Mouse (Mus musculus) heart, postnatal 0 days (tissue): ENCODE measurements around the gene Armh3.

Experiments used
- CTCF ChIP-seq: IDR thresholded peaks from 2 replicates; pipeline ENCODE4 v1.5.1; 2016; ENCODE audit warnings: antibody characterized with exemption, control low read depth, low read depth
- EP300 ChIP-seq: IDR thresholded peaks from 2 replicates; pipeline ENCODE4 v1.6.1; 2016; ENCODE audit warnings: antibody characterized with exemption, low read depth

- TF ChIP-seq CTCF (no peak), EP300 (no peak)
These were observed 195.6 kb downstream of the Armh3 start for GRCm38 (mm10) chr19:45802702-45803101.
